Mouse (Mus musculus): ENCODE data around the gene Dnmt3a. TPM values are rescaled to one million over a fixed set of nuclear protein-coding genes. Genes with fewer than 3 reads are reported as not detected.
A peak's percentile ranks its signal among the peaks of the same experiment; 100 is the strongest.

Dnmt3a gene
- total and polyA plus RNA-seq, 3 experiments = 13.6 to 56.0 (median 50.9) TPM

DNA sequence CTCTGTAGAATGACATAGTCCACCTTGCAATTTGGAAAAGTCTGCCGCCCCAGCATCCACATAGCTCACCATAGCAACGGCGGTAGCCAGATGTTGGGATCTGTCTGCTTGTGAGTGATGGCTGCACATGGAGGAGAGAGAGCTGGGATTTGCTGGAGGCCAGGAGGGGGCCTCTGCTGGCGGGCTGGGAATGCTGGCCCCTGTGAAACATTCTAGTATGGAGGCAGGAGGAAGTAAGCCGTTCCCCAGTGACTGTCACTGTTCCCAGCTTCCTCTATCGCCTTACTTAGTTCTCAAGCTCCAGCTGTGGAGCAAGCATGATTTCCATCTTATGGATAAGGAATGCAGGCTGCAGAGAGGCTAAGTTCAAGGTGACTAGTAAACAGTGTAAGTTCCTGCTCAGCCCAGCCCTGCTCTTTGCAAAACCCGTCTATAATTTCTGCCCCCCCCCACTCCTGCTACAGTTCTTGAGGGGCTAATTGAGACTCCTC lies 37.6 kb downstream of the Dnmt3a start:
- DNase-seq = peak; percentile 34 to 44
- peaks cover 15% of the 10 kb centered on the region for H3K4me1 ChIP-seq (ENCODE audit: control insufficient read depth, insufficient read depth, low read length)
- no peak overlapping the region; the same call in 1 of the 2 replicates for H3K9ac ChIP-seq (ENCODE audit: low read depth, low read length)
- H3K27ac ChIP-seq = no peak overlapping the region; the same call in 1 of the 2 replicates
- H3K4me3 ChIP-seq = no peak overlapping the region
- peaks cover 3% of the 10 kb centered on the region for H3K79me2 ChIP-seq (replicated peaks; ENCODE audit: control insufficient read depth, insufficient read depth, low read length)
- no peaks in the 10 kb centered on the region for H3K27me3 ChIP-seq (ENCODE audit: control insufficient read depth, insufficient read depth, low read length)
- intact Hi-C loops (cut with DNase I) = loop anchor here (5.0 kb wide), 1 partner anchor 81 kb away; no protein-coding TSS in a partner anchor
- peaks cover 10% of the 10 kb centered on the region for H3K36me3 ChIP-seq (ENCODE audit: control insufficient read depth, insufficient read depth, low read length)
- WGBS = 19% methylated on average over 7 of the region's 7 CpGs
- TF ChIP-seq EP300 (IDR thresholded peaks at IDR 0.05; ENCODE audit: insufficient read depth, low read depth, low read length) (no peak), POLR2A (IDR thresholded peaks at IDR 0.05; ENCODE audit: insufficient read depth, low read depth, low read length) (no peak), CTCF (IDR thresholded peaks at IDR 0.05) (no peak)

DNA sequence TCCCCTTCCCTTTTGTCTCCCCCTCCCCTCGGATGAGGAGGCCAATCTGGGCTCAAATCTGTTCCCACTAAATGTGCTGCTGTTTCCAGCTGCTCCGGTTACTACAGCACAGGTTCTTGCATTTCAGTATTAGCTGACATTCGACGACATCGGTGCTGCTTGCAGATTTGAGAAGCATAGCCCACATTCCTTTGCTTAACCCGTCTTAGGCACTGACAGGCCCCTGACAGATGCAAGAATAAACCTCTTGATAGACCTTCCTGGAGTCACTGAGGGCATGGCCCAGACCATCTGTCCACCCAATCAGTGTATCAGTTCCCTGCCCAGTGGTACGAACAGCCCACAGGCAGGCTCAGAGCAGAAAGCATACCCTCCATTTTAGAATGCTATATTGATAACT lies 38.1 kb downstream of the Dnmt3a start:
- Histone ChIP-seq H3K36me3 (ENCODE audit: control insufficient read depth, insufficient read depth, low read length) (peaks cover 10% of the 10 kb centered on the region), H3K9ac (ENCODE audit: low read depth, low read length) (no peak overlapping the region), H3K27ac (no peak overlapping the region; the same call in 1 of the 2 replicates), H3K4me1 (ENCODE audit: control insufficient read depth, insufficient read depth, low read length) (peaks cover 15% of the 10 kb centered on the region), H3K79me2 (replicated peaks; ENCODE audit: control insufficient read depth, insufficient read depth, low read length) (peaks cover 4% of the 10 kb centered on the region), H3K4me3 (no peak overlapping the region), H3K27me3 (ENCODE audit: control insufficient read depth, insufficient read depth, low read length) (no peaks in the 10 kb centered on the region)
- no peak for TF ChIP-seq POLR2A (IDR thresholded peaks at IDR 0.05; ENCODE audit: insufficient read depth, low read depth, low read length)
- WGBS = 42% methylated on average over 7 of the region's 7 CpGs
- no peak for DNase-seq
- intact Hi-C loops (cut with DNase I) = loop anchor here (5.0 kb wide), 1 partner anchor 82 kb away; no protein-coding TSS in a partner anchor

DNA sequence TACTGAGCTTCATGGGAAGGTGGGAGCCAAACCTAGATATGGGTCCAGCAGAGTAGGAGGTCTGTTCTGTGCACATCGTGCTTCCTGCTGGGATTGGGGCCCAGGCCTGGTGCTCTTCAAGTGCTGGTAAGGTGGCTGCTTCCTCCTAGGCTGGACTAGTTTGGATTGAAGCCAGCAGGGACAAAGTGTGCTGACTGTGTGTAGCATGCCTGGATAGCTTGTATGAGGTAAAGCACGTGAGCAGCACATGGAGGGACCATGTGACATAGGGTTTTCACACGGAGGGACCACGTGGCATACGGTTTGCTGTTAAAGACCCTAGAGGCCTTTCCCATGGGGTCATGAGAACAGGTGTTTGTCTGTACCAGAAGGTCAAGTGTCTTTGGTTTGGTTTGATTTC lies 38.5 kb downstream of the Dnmt3a start:
- peaks cover 4% of the 10 kb centered on the region for H3K79me2 ChIP-seq (replicated peaks; ENCODE audit: control insufficient read depth, insufficient read depth, low read length)
- intact Hi-C loops (cut with DNase I) = loop anchor here (5.0 kb wide), 1 partner anchor 82 kb away; no protein-coding TSS in a partner anchor
- no peak overlapping the region for H3K4me3 ChIP-seq
- 63% methylated on average over 5 of the region's 5 CpGs for WGBS
- DNase-seq = peak in 1 of 2 experiments; percentile 33
- no peak overlapping the region for H3K27ac ChIP-seq
- H3K36me3 ChIP-seq (ENCODE audit: control insufficient read depth, insufficient read depth, low read length) = peaks cover 10% of the 10 kb centered on the region
- H3K4me1 ChIP-seq (ENCODE audit: control insufficient read depth, insufficient read depth, low read length) = peaks cover 15% of the 10 kb centered on the region
- no peak overlapping the region for H3K9ac ChIP-seq (ENCODE audit: low read depth, low read length)
- TF ChIP-seq EP300 (IDR thresholded peaks at IDR 0.05; ENCODE audit: insufficient read depth, low read depth, low read length) = 0 out of 2 replicates have a peak, but pooled peaks have one; percentile 2
- TF ChIP-seq POLR2A (IDR thresholded peaks at IDR 0.05; ENCODE audit: insufficient read depth, low read depth, low read length) = no peak
- no peaks in the 10 kb centered on the region for H3K27me3 ChIP-seq (ENCODE audit: control insufficient read depth, insufficient read depth, low read length)

DNA sequence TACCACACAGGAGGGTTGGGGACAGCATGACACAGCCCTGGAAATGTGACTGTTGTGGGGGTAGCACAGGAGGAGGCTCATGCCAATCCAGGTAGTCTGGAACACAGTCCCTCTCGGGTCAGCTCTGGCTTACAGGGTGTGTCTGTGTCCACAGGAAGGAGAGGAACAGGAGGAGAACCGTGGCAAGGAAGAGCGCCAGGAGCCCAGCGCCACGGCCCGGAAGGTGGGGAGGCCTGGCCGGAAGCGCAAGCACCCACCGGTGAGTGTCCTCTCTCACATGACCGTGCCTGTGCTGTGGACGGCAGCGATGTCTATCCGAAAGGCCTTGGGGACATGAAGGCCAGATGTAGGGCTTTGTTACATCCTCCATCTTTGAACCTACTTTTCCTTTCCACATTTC lies 43.7 kb downstream of the Dnmt3a start:
- intact Hi-C loops (cut with DNase I) = no loop called here
- H3K27ac ChIP-seq = peak overlapping the region; percentile 45
- no peaks in the 10 kb centered on the region for H3K27me3 ChIP-seq (ENCODE audit: control insufficient read depth, insufficient read depth, low read length)
- peak in 1 of 2 experiments; percentile 42 for DNase-seq
- no peak for TF ChIP-seq POLR2A (IDR thresholded peaks at IDR 0.05; ENCODE audit: insufficient read depth, low read depth, low read length)
- no peak for TF ChIP-seq CTCF (IDR thresholded peaks at IDR 0.05)
- no peak for TF ChIP-seq EP300 (IDR thresholded peaks at IDR 0.05; ENCODE audit: insufficient read depth, low read depth, low read length)
- no peaks in the 10 kb centered on the region; the same call in 1 of the 2 replicates for H3K36me3 ChIP-seq (ENCODE audit: control insufficient read depth, insufficient read depth, low read length)
- whole genome bisulfite sequencing = 62% methylated on average over 13 of the region's 13 CpGs
- no peaks in the 10 kb centered on the region; the same call in none of the 2 replicates for H3K4me1 ChIP-seq (ENCODE audit: control insufficient read depth, insufficient read depth, low read length)
- H3K4me3 ChIP-seq = no peak overlapping the region
- H3K79me2 ChIP-seq (replicated peaks; ENCODE audit: control insufficient read depth, insufficient read depth, low read length) = peaks cover 2% of the 10 kb centered on the region
- no peak overlapping the region for H3K9ac ChIP-seq (ENCODE audit: low read depth, low read length)

DNA sequence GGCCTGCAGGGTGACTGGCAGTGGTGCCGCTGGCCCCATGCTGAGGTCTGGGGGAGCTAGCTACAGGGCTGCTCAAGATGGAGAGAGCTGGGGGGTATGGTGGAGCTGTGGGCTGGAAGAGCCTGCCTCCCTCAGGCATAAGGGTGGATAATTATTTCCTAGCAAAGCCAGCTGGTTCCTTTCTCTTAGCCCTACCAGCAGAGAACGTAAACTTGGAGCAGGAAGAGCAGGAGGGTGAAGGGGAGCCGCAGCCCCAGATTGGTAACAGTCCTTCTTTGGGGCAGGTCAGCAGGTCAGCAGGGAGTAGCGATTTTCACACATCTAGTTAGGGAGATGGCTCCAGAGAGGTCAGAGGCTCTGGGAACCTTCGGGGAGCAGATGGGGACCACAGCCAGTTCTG lies 44.4 kb downstream of the Dnmt3a start:
- peak overlapping the region; percentile 45 for H3K27ac ChIP-seq
- H3K4me3 ChIP-seq = no peak overlapping the region
- intact Hi-C loops (cut with DNase I) = no loop called here
- H3K4me1 ChIP-seq (ENCODE audit: control insufficient read depth, insufficient read depth, low read length) = peaks cover 2% of the 10 kb centered on the region
- TF ChIP-seq CTCF (IDR thresholded peaks at IDR 0.05) = no peak
- TF ChIP-seq EP300 (IDR thresholded peaks at IDR 0.05; ENCODE audit: insufficient read depth, low read depth, low read length) = no peak
- TF ChIP-seq POLR2A (IDR thresholded peaks at IDR 0.05; ENCODE audit: insufficient read depth, low read depth, low read length) = no peak
- 57% methylated on average over 5 of the region's 5 CpGs for WGBS
- no peak overlapping the region for H3K9ac ChIP-seq (ENCODE audit: low read depth, low read length)
- peaks cover 3% of the 10 kb centered on the region for H3K36me3 ChIP-seq (ENCODE audit: control insufficient read depth, insufficient read depth, low read length)
- peaks cover 2% of the 10 kb centered on the region for H3K79me2 ChIP-seq (replicated peaks; ENCODE audit: control insufficient read depth, insufficient read depth, low read length)
- no peaks in the 10 kb centered on the region for H3K27me3 ChIP-seq (ENCODE audit: control insufficient read depth, insufficient read depth, low read length)
- DNase-seq = no peak

DNA sequence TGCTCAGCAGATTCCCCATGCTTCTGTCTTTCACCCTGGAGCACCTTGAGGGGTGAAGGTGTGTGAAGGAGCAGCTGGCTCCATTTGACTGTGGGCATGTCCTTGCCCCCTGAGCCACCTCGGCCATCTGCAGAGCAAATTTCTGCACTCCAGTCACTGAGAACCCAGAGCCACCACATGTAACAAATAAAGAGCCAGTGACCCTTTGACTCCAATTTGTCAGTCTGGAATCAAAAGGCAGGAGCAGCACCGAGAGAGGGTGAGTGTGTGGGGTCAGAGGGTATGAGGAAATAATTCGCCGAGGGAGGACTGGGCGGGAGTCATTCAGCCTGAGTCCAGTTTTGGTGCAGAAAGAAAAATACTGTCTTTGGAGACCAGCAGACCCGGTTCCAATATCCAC lies 44.9 kb downstream of the Dnmt3a start:
- Histone ChIP-seq H3K9ac (ENCODE audit: low read depth, low read length) (no peak overlapping the region), H3K27ac (no peak overlapping the region), H3K36me3 (ENCODE audit: control insufficient read depth, insufficient read depth, low read length) (peaks cover 6% of the 10 kb centered on the region), H3K79me2 (replicated peaks; ENCODE audit: control insufficient read depth, insufficient read depth, low read length) (peaks cover 2% of the 10 kb centered on the region), H3K4me1 (ENCODE audit: control insufficient read depth, insufficient read depth, low read length) (peaks cover 6% of the 10 kb centered on the region), H3K4me3 (no peak overlapping the region), H3K27me3 (ENCODE audit: control insufficient read depth, insufficient read depth, low read length) (no peaks in the 10 kb centered on the region)
- DNase-seq = no peak
- WGBS = 69% methylated on average over 6 of the region's 6 CpGs
- TF ChIP-seq EP300 (IDR thresholded peaks at IDR 0.05; ENCODE audit: insufficient read depth, low read depth, low read length) (no peak), CTCF (IDR thresholded peaks at IDR 0.05) (no peak), POLR2A (IDR thresholded peaks at IDR 0.05; ENCODE audit: insufficient read depth, low read depth, low read length) (no peak)
- intact Hi-C loops (cut with DNase I) = no loop called here
